Mouse (Mus musculus) liver, adult 2 months (tissue): ENCODE measurements at regions not wholly inside any gene's neighbourhood (a gene's known extent, or its start where the extent isn't known, plus 50 kb on each side); places are given as distances from the start of the nearest gene placed in this dataset.

ENCODE experiments used
- DNase-seq: peaks from one replicate; pipeline ENCODE4 v3.0.0-alpha.2; 2011; ENCODE audit warnings: low read depth, low spot score; ENCODE audit errors: extremely low read depth
- H3K27ac ChIP-seq: fragments of 200-500 bp; replicated peaks from 2 replicates; pipeline ENCODE4 v1.5.1; 2012; ENCODE audit warnings: low read depth, mild to moderate bottlenecking, control low read depth, inconsistent platforms, low read length; ENCODE audit not compliant: insufficient read depth
- H3K27me3 ChIP-seq: fragments of 200-500 bp; 2 replicates; pipeline ENCODE4 v1.6.1; 2012; ENCODE audit warnings: mild to moderate bottlenecking, moderate library complexity, low read length, inconsistent platforms; ENCODE audit not compliant: control insufficient read depth, insufficient read depth
- H3K36me3 ChIP-seq: fragments of 200-500 bp; 2 replicates; pipeline ENCODE4 v1.6.1; 2012; ENCODE audit warnings: low read length, inconsistent platforms; ENCODE audit not compliant: control insufficient read depth, insufficient read depth
- H3K4me1 ChIP-seq: fragments of 200-500 bp; 2 replicates; pipeline ENCODE4 v1.6.1; 2011; ENCODE audit warnings: low read length; ENCODE audit not compliant: control insufficient read depth, insufficient read depth
- H3K4me3 ChIP-seq: fragments of 200-500 bp; 2 replicates; pipeline ENCODE4 v1.5.1; 2011; ENCODE audit warnings: low read depth, mild to moderate bottlenecking, control low read depth, low read length, moderate library complexity; ENCODE audit not compliant: insufficient read depth
- H3K79me2 ChIP-seq: fragments of 200-500 bp; 2 replicates; pipeline ENCODE4 v1.6.1; 2012; ENCODE audit warnings: inconsistent platforms, mild to moderate bottlenecking, low read length, moderate library complexity; ENCODE audit not compliant: control insufficient read depth, insufficient read depth
- H3K9ac ChIP-seq: fragments of 200-500 bp; 2 replicates; pipeline ENCODE4 v1.6.1; 2012; ENCODE audit warnings: low read depth, mild to moderate bottlenecking, control low read depth, inconsistent platforms, low read length
- CTCF ChIP-seq: fragments of 200-500 bp; IDR thresholded peaks from 2 replicates; pipeline ENCODE4 v1.5.1; 2011; ENCODE audit warnings: low read depth, low read length, control low read depth
- POLR2A ChIP-seq: fragments of 200-500 bp; IDR thresholded peaks from 2 replicates; pipeline ENCODE4 v1.6.1; 2011; ENCODE audit warnings: low read length, control low read depth; ENCODE audit not compliant: insufficient read depth; ENCODE audit errors: extremely low read depth
- WGBS: fragments of 180-500 bp; shearing (Covaris S2); methylation state at CpG from one replicate; pipeline ENCODE4 v1.1.7; 2018; 5-methylcytosine and 5-hydroxymethylcytosine counted together

DNA sequence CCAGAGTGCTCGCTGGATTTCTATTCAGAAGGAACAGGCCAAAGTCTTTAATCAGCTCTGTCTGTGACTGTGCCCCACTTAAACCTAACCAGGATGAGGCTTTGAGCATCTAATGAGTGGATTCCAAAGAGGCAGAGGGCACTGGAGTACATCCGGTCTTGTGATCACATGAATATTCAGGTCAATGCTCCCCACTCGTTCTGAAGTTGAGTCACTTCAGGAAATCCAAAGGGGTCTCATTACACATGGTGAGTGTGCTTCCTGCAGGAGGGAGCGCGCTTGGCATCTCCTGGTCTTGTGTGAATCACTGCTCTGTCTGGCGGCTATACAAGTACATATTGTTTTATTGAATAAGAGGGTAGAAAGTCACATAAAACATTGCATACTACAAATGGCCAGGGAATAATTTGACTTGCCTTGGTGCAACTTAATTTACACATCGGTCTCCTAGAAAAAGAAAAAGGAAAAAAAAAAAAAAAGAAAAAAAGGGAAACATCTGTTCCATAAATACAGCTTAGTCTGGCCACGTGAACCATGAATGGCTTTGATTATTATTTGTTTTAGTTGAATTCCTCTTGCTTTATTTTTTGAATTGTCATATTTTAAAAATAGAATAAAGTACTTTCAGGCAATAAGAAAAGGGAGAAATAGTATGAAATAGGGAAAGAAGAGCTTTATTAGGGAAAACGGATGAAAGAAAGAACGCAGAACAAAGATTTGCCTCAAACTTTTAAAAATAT is 148.1 kb upstream of the Hmga2 start:
- Histone ChIP-seq H3K9ac (no peak overlapping the region), H3K27ac (no peak overlapping the region), H3K36me3 (no peaks in the 10 kb centered on the region), H3K27me3 (no peaks in the 10 kb centered on the region), H3K79me2 (no peaks in the 10 kb centered on the region), H3K4me1 (no peaks in the 10 kb centered on the region), H3K4me3 (no peak overlapping the region)
- TF ChIP-seq POLR2A: no peak
- TF ChIP-seq CTCF: no peak
- DNase-seq: peak; percentile 1
- 77% methylated on average over 10 of the region's 10 CpGs for WGBS

DNA sequence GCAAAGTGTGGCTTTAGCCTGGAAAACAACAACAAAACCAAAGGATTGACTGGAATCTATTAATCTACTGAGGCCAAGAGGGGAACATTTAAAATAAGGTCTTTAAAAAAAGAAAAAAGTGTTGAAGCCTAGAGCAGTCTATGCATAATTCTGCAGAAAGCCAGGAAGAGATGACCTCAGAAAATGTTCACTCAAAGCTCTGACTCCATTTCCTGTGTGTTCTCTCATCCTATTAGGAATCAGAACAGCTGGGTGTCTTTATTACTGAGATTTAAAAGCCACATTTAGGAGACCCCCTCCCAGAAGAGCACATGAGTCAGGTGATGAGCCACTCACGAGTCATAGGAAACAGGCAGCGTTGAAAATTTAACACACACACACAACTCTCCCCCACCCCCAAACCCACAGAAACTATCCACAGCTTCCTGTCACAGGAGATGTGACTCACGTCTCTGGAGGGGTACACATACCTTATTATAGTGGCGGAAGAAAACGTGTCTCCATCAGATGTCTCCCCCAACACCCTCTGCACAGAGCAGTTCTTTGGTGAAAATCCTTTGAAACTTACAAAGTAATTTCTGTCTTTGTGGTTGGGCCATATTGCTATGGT is 140.2 kb upstream of the Hmga2 start:
- WGBS: 77% methylated on average over 5 of the region's 5 CpGs
- H3K27ac ChIP-seq: no peak overlapping the region
- no peak overlapping the region for H3K9ac ChIP-seq
- TF ChIP-seq CTCF (no peak), POLR2A (no peak)
- H3K4me1 ChIP-seq: no peaks in the 10 kb centered on the region
- DNase-seq: no peak
- no peaks in the 10 kb centered on the region for H3K36me3 ChIP-seq
- no peaks in the 10 kb centered on the region for H3K79me2 ChIP-seq
- no peaks in the 10 kb centered on the region for H3K27me3 ChIP-seq
- H3K4me3 ChIP-seq: no peak overlapping the region

GRCm38 (mm10) chr10:120612351-120612750 is 136.1 kb upstream of the Hmga2 start:
- Histone ChIP-seq H3K4me1 (no peaks in the 10 kb centered on the region), H3K36me3 (no peaks in the 10 kb centered on the region), H3K79me2 (no peaks in the 10 kb centered on the region), H3K27ac (no peak overlapping the region), H3K27me3 (no peaks in the 10 kb centered on the region), H3K9ac (no peak overlapping the region), H3K4me3 (no peak overlapping the region)
- TF ChIP-seq POLR2A: no peak
- TF ChIP-seq CTCF: no peak
- WGBS: 78% methylated on average over 8 of the region's 8 CpGs
- DNase-seq: no peak

GRCm38 (mm10) chr10:120610076-120610475 is 133.8 kb upstream of the Hmga2 start:
- H3K36me3 ChIP-seq: no peaks in the 10 kb centered on the region
- H3K79me2 ChIP-seq: no peaks in the 10 kb centered on the region
- 81% methylated on average over 10 of the region's 10 CpGs for whole genome bisulfite sequencing
- no peak for TF ChIP-seq POLR2A
- no peak for TF ChIP-seq CTCF
- DNase-seq: no peak
- no peak overlapping the region for H3K9ac ChIP-seq
- H3K27me3 ChIP-seq: no peaks in the 10 kb centered on the region
- H3K27ac ChIP-seq: no peak overlapping the region
- H3K4me3 ChIP-seq: no peak overlapping the region
- no peaks in the 10 kb centered on the region for H3K4me1 ChIP-seq

- H3K79me2 ChIP-seq: no peaks in the 10 kb centered on the region
- no peak overlapping the region for H3K4me3 ChIP-seq
- no peak overlapping the region for H3K27ac ChIP-seq
- no peaks in the 10 kb centered on the region for H3K4me1 ChIP-seq
- 72% methylated on average over 7 of the region's 7 CpGs for WGBS
- DNase-seq: no peak
- H3K27me3 ChIP-seq: no peaks in the 10 kb centered on the region
- no peaks in the 10 kb centered on the region for H3K36me3 ChIP-seq
- no peak overlapping the region for H3K9ac ChIP-seq
- TF ChIP-seq POLR2A (no peak), CTCF (no peak)
These were observed 128.2 kb upstream of the Hmga2 start for GRCm38 (mm10) chr10:120604506-120604905.

GRCm38 (mm10) chr10:120603167-120603566 is 126.9 kb upstream of the Hmga2 start:
- Histone ChIP-seq H3K27ac (no peak overlapping the region), H3K4me3 (no peak overlapping the region), H3K79me2 (no peaks in the 10 kb centered on the region), H3K9ac (no peak overlapping the region), H3K27me3 (no peaks in the 10 kb centered on the region), H3K36me3 (no peaks in the 10 kb centered on the region), H3K4me1 (no peaks in the 10 kb centered on the region)
- WGBS: 92% methylated on average over 4 of the region's 4 CpGs
- no peak for TF ChIP-seq CTCF
- DNase-seq: no peak
